Comparison of ENCODE assay signal across 8 mouse cellular contexts in the genomic region with DNA sequence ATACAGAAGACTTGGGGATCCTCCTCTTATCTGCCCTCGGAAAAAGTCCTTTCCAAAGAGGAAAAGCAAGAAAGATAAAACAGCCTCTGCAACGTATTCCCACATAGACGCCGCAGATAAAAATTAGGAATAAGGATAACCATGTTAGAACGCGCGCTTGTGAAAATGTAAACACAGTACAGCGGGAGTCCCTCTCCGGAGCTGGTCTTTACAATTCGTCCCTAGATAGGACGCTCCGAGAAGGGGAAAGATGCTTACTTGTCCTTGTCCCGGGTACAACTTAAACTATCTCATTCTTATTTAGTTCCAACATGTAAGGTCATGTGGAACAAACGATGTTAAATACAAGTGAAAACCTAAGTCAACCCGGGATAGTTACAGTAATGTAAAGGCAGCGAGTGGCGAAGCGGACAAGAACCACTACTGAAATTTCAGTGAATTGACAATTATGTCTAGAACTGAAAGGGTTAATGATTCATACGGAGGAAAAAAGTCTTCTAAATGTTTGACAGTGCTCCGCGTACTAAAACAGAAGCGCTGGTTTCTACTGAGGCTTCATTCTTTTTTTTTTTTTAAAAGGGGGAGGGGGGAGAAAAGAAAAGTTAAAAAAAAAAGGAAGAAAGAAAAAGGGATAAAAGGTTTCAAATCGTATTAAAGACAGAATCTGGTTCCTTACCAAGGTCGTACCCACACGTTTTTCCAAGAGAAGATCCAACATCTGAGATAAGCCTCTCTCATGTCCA.
DNase-seq lines count a peak whose midpoint lies in the region; ATAC-seq lines count a peak whose summit lies in the region.

No protein-coding gene starts in this region.

- H3K4me2 ChIP-seq in forebrain, embryonic 12.5 days: peak overlapping the region; percentile 96
- peak overlapping the region; percentile 98 for H3K4me2 ChIP-seq in limb, embryonic 13.5 days (replicated peaks)
- H3K4me2 ChIP-seq in stomach, embryonic 15.5 days: peak overlapping the region; percentile 98

- peak overlapping the region; percentile 53 for H3K9ac ChIP-seq in forebrain, embryonic 12.5 days
- H3K9ac ChIP-seq in limb, embryonic 13.5 days: peak overlapping the region; percentile 59
- H3K9ac ChIP-seq in stomach, embryonic 15.5 days: peak overlapping the region; percentile 25; the same call in 1 of the 2 replicates

- peak; percentile 32 for DNase-seq in retina, embryonic 14.5 days (ENCODE audit: low spot score)
- DNase-seq in retina, postnatal 1 day: no peak
- DNase-seq in gastrocnemius, adult 8-10 months (ENCODE audit: low spot score in 2 of 2): no peak
- DNase-seq in kidney, postnatal 36 days: no peak

- peaks cover 22% of the 10 kb centered on the region for H3K4me1 ChIP-seq in forebrain, embryonic 12.5 days
- H3K4me1 ChIP-seq in limb, embryonic 13.5 days: peaks cover 27% of the 10 kb centered on the region
- peaks cover 16% of the 10 kb centered on the region for H3K4me1 ChIP-seq in stomach, embryonic 15.5 days

- no peaks in the 10 kb centered on the region for H3K36me3 ChIP-seq in forebrain, embryonic 12.5 days (replicated peaks)
- no peaks in the 10 kb centered on the region for H3K36me3 ChIP-seq in limb, embryonic 13.5 days
- H3K36me3 ChIP-seq in stomach, embryonic 15.5 days: no peaks in the 10 kb centered on the region

- peak overlapping the region; percentile 21; the same call in 1 of the 2 replicates for H3K27ac ChIP-seq in forebrain, embryonic 12.5 days
- no peak overlapping the region; the same call in 1 of the 2 replicates for H3K27ac ChIP-seq in limb, embryonic 13.5 days
- H3K27ac ChIP-seq in stomach, embryonic 15.5 days: peak overlapping the region; percentile 51; the same call in 1 of the 2 replicates

- H3K9me3 ChIP-seq in forebrain, embryonic 12.5 days: no peaks in the 10 kb centered on the region
- H3K9me3 ChIP-seq in limb, embryonic 13.5 days: no peaks in the 10 kb centered on the region
- H3K9me3 ChIP-seq in stomach, embryonic 15.5 days: no peaks in the 10 kb centered on the region

- under 1% methylated on average over 25 of the region's 25 CpGs for WGBS in forebrain, embryonic 12.5 days
- WGBS in limb, embryonic 13.5 days: under 1% methylated on average over 25 of the region's 25 CpGs
- WGBS in stomach, embryonic 15.5 days: under 1% methylated on average over 25 of the region's 25 CpGs

- peaks cover 61% of the 10 kb centered on the region for H3K27me3 ChIP-seq in forebrain, embryonic 12.5 days
- H3K27me3 ChIP-seq in limb, embryonic 13.5 days: peaks cover 52% of the 10 kb centered on the region
- H3K27me3 ChIP-seq in stomach, embryonic 15.5 days (replicated peaks): peaks cover 21% of the 10 kb centered on the region; the same call in 1 of the 2 replicates

- H3K4me3 ChIP-seq in forebrain, embryonic 12.5 days (replicated peaks): peak overlapping the region; percentile 59
- H3K4me3 ChIP-seq in limb, embryonic 13.5 days: peak overlapping the region; percentile 62
- H3K4me3 ChIP-seq in stomach, embryonic 15.5 days (replicated peaks): peak overlapping the region; percentile 55

- ATAC-seq in forebrain, embryonic 12.5 days (ENCODE audit: low FRiP score): no peak
- ATAC-seq in limb, embryonic 13.5 days (ENCODE audit: low FRiP score, low read depth): no peak
- ATAC-seq in stomach, embryonic 15.5 days (ENCODE audit: insufficient read depth, low FRiP score, low read depth): no peak
- no peak for ATAC-seq in granulocyte monocyte progenitor cell, adult 5-6 weeks (replicated peaks; ENCODE audit: poor library complexity, severe bottlenecking)
